Mouse (Mus musculus): ENCODE data around the gene Bst1. TPM values are rescaled to one million over a fixed set of nuclear protein-coding genes. Genes with fewer than 3 reads are reported as not detected.

The Bst1 gene
- polyA plus RNA-seq, 1 experiment from 2014 or later, result 1.5 TPM

GRCm38 (mm10) chr5:43814536-43814935 is 4.1 kb upstream of the Bst1 start:
- H3K9me3 ChIP-seq (replicated peaks), result no peaks in the 10 kb centered on the region
- H3K27ac ChIP-seq (replicated peaks), result no peak overlapping the region
- no peak overlapping the region for H3K9ac ChIP-seq
- WGBS (ENCODE audit: insufficient replicate concordance), result 71% methylated on average over 2 of the region's 2 CpGs
- H3K36me3 ChIP-seq (replicated peaks), result no peaks in the 10 kb centered on the region
- ATAC-seq (ENCODE audit: insufficient read depth), result no peak
- no peak overlapping the region for H3K4me2 ChIP-seq
- H3K4me3 ChIP-seq (replicated peaks), result no peak overlapping the region
- H3K4me1 ChIP-seq (replicated peaks), result no peaks in the 10 kb centered on the region
- no peaks in the 10 kb centered on the region for H3K27me3 ChIP-seq

DNA sequence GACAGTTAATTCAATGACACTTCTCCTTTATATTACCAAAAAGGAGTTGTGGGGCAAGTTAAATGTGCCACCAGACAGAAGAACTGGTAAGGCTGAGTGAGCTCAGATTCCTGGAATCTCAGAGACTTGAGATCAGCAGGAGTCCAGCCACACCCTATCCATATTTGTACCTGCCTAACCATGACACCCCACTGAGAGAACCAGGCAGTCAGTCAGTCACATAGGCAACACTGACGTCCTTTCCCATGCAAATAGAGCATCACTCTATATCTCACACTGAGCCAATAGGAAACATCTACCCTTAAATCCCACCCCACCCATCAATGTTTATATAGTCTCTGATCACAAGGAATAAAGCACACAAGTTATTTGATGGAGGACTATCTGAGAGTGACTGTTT is 2.9 kb upstream of the Bst1 start:
- H3K4me1 ChIP-seq (replicated peaks), result no peaks in the 10 kb centered on the region
- no peak overlapping the region for H3K27ac ChIP-seq (replicated peaks)
- H3K4me2 ChIP-seq, result no peak overlapping the region
- H3K4me3 ChIP-seq (replicated peaks), result no peak overlapping the region
- ATAC-seq (ENCODE audit: insufficient read depth), result no peak
- 33% methylated on average over 1 of the region's 1 CpGs for WGBS (ENCODE audit: insufficient replicate concordance)
- no peak overlapping the region for H3K9ac ChIP-seq
- H3K9me3 ChIP-seq (replicated peaks), result no peaks in the 10 kb centered on the region
- no peaks in the 10 kb centered on the region for H3K36me3 ChIP-seq (replicated peaks)
- no peaks in the 10 kb centered on the region for H3K27me3 ChIP-seq

GRCm38 (mm10) chr5:43820785-43821184 is 2.1 kb downstream of the Bst1 start:
- WGBS (ENCODE audit: insufficient replicate concordance), result 67% methylated on average over 11 of the region's 11 CpGs
- Histone ChIP-seq H3K9me3 (replicated peaks) (no peaks in the 10 kb centered on the region), H3K27ac (replicated peaks) (no peak overlapping the region), H3K27me3 (no peaks in the 10 kb centered on the region), H3K9ac (no peak overlapping the region), H3K4me2 (no peak overlapping the region), H3K4me3 (replicated peaks) (no peak overlapping the region), H3K36me3 (replicated peaks) (no peaks in the 10 kb centered on the region), H3K4me1 (replicated peaks) (no peaks in the 10 kb centered on the region)
- ATAC-seq (ENCODE audit: insufficient read depth), result no peak

DNA sequence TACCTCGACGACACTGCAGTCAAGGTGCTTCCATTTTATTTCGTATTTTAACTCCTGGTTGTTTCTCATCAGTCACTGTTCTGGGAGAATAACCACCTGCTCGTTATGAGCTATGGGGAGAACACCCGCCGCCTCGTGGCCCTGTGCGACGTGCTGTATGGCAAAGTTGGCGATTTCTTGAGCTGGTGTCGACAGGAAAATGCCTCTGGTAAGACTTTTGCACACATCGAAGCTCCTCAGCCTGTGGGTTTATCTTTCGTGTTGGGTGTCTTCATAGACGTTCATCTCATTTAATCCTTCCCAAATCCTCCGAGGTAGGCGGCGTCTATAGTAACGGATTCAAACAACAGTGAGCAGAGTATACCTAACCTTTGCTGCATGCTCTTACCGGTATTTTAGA is 2.9 kb downstream of the Bst1 start, which contains the start of gene Fbxl5:
Fbxl5 (minus strand) TSS at position 101 of the 400 bp plus-strand sequence.
- ATAC-seq (ENCODE audit: insufficient read depth), result no peak
- Histone ChIP-seq H3K4me2 (no peak within 1 kb of the TSS), H3K9ac (no peak within 1 kb of the TSS), H3K4me1 (replicated peaks) (no peaks in the 10 kb centered on the region), H3K27me3 (no peaks in the 10 kb centered on the region), H3K9me3 (replicated peaks) (no peaks in the 10 kb centered on the region), H3K27ac (replicated peaks) (no peak within 1 kb of the TSS), H3K36me3 (replicated peaks) (no peaks in the 10 kb centered on the region), H3K4me3 (replicated peaks) (no peak within 1 kb of the TSS)
- WGBS (ENCODE audit: insufficient replicate concordance), result 76% methylated on average over 19 of the region's 19 CpGs

DNA sequence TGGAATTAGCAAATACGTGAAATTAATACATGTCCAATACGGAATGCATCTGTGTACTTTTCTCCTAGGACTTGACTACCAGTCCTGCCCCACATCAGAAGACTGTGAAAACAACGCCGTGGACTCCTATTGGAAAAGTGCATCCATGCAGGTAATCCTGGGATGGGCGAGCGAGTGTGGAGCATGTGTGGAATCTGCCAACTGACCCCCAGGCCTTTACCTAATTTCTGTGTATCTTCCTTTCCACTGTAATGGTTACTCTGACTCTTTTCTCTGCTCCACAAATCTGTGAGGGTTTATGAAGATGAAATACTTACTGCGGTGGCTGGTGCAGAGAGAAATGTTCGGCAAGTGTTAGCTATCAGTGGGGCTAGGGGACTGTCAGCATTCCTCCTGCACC is 3.5 kb downstream of the Bst1 start:
- H3K27me3 ChIP-seq, result no peaks in the 10 kb centered on the region
- no peak overlapping the region for H3K27ac ChIP-seq (replicated peaks)
- no peak for ATAC-seq (ENCODE audit: insufficient read depth)
- H3K4me2 ChIP-seq, result no peak overlapping the region
- no peaks in the 10 kb centered on the region for H3K9me3 ChIP-seq (replicated peaks)
- WGBS (ENCODE audit: insufficient replicate concordance), result 76% methylated on average over 8 of the region's 8 CpGs
- H3K36me3 ChIP-seq (replicated peaks), result no peaks in the 10 kb centered on the region
- H3K4me1 ChIP-seq (replicated peaks), result no peaks in the 10 kb centered on the region
- H3K4me3 ChIP-seq (replicated peaks), result no peak overlapping the region
- no peak overlapping the region for H3K9ac ChIP-seq

- Histone ChIP-seq H3K27me3 (no peaks in the 10 kb centered on the region), H3K9me3 (replicated peaks) (no peaks in the 10 kb centered on the region), H3K4me1 (replicated peaks) (no peaks in the 10 kb centered on the region), H3K4me2 (no peak overlapping the region), H3K36me3 (replicated peaks) (no peaks in the 10 kb centered on the region), H3K9ac (no peak overlapping the region), H3K27ac (replicated peaks) (no peak overlapping the region), H3K4me3 (replicated peaks) (no peak overlapping the region)
- WGBS (ENCODE audit: insufficient replicate concordance), result 58% methylated on average over 3 of the region's 3 CpGs
- ATAC-seq (ENCODE audit: insufficient read depth), result no peak
These were observed 4.1 kb downstream of the Bst1 start for GRCm38 (mm10) chr5:43822824-43823223.

DNA sequence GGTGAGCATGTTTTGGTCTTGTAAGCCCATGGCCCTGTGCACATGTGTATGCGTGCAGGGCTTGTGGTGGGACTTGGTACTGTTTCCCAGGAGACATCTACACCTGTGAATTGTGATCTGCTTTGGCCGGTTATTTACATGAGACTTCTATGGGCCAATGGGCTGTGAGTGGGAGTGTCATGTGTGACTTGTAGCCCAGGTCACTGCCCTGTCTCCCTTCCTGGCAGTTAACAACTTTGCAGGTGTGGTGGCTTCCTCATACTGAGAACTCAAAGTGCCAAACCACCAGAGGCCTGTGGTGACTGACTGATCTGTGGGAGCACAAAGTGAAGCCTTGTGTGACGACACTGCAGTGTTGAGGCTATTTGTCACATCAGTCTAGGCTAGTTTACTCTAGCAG is 5.9 kb downstream of the Bst1 start:
- no peak overlapping the region for H3K4me2 ChIP-seq
- no peaks in the 10 kb centered on the region for H3K27me3 ChIP-seq
- no peak overlapping the region for H3K27ac ChIP-seq (replicated peaks)
- no peaks in the 10 kb centered on the region for H3K9me3 ChIP-seq (replicated peaks)
- ATAC-seq (ENCODE audit: insufficient read depth), result no peak
- no peak overlapping the region for H3K9ac ChIP-seq
- no peak overlapping the region for H3K4me3 ChIP-seq (replicated peaks)
- no peaks in the 10 kb centered on the region for H3K4me1 ChIP-seq (replicated peaks)
- no peaks in the 10 kb centered on the region for H3K36me3 ChIP-seq (replicated peaks)
- 60% methylated on average over 3 of the region's 3 CpGs for WGBS (ENCODE audit: insufficient replicate concordance)

DNA sequence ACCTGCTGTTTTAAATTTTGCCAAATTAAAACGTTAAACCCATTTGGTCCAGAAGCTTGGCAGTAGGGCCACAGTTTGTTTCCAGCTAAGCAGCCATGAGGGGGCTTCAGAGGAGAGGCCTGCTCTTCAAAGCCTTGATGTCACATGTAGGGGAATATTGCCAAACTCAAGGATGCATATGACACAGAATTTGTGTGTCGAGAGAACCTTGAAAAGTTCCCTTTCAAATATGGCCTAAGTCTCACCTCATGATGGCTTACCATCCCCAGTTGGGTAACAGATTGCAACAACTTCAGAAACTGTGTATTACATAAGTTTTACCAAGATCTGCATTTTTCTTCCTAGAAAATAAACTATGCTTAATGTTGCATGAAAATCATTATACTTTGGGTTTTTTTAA is 8.2 kb downstream of the Bst1 start:
- no peaks in the 10 kb centered on the region for H3K36me3 ChIP-seq (replicated peaks)
- no peak overlapping the region for H3K4me3 ChIP-seq (replicated peaks)
- H3K27ac ChIP-seq (replicated peaks), result no peak overlapping the region
- H3K4me2 ChIP-seq, result no peak overlapping the region
- no peak for ATAC-seq (ENCODE audit: insufficient read depth)
- 62% methylated on average over 2 of the region's 2 CpGs for WGBS (ENCODE audit: insufficient replicate concordance)
- no peaks in the 10 kb centered on the region for H3K27me3 ChIP-seq
- no peak overlapping the region for H3K9ac ChIP-seq
- no peaks in the 10 kb centered on the region for H3K4me1 ChIP-seq (replicated peaks)
- no peaks in the 10 kb centered on the region for H3K9me3 ChIP-seq (replicated peaks)

DNA sequence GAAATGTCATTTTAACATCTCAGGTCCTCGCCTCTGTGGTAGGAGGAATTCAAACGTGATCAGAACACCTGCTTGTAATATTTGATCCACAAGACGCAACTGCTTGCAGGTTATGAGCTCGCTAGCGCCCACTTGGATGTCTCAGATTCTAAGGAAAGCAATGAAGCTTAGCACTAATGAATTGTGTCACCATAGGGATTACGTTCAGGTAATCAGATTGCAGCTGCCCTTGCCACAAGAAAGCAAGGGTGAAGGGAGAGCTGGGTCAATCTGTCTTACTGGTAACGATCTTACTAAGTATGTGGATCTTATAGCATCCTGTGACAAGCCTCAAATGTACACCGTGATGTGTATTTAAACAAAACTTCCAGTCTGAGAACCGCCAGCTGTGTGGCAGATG is 8.7 kb downstream of the Bst1 start:
- no peaks in the 10 kb centered on the region for H3K36me3 ChIP-seq (replicated peaks)
- H3K27me3 ChIP-seq, result no peaks in the 10 kb centered on the region
- no peak overlapping the region for H3K4me2 ChIP-seq
- no peak for ATAC-seq (ENCODE audit: insufficient read depth)
- no peak overlapping the region for H3K9ac ChIP-seq
- no peak overlapping the region for H3K27ac ChIP-seq (replicated peaks)
- H3K4me1 ChIP-seq (replicated peaks), result no peaks in the 10 kb centered on the region
- no peak overlapping the region for H3K4me3 ChIP-seq (replicated peaks)
- WGBS (ENCODE audit: insufficient replicate concordance), result 67% methylated on average over 9 of the region's 9 CpGs
- H3K9me3 ChIP-seq (replicated peaks), result no peaks in the 10 kb centered on the region

DNA sequence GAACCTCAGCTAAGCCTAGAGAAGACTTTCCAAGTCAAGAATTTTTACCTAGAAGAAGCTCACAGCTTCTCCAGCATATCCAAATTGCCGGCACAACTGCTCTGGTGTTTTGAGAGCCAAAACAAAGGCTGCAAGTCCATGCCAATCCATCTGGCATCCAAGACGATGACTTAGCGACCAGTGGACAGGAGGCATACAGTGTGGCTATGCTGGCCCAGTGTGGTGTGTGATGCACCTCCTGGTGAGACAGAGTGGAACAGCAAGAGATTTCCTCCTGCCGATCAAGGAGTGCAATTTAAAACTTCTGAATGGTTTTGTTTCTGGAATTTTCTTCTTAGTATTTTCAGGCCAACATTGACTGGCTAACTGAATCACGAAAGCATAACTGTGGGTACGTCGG is 17.9 kb downstream of the Bst1 start:
- H3K27me3 ChIP-seq, result no peaks in the 10 kb centered on the region
- 74% methylated on average over 7 of the region's 7 CpGs for WGBS (ENCODE audit: insufficient replicate concordance)
- H3K4me1 ChIP-seq (replicated peaks), result no peaks in the 10 kb centered on the region
- no peak for ATAC-seq (ENCODE audit: insufficient read depth)
- no peak overlapping the region for H3K4me2 ChIP-seq
- H3K4me3 ChIP-seq (replicated peaks), result no peak overlapping the region
- H3K9ac ChIP-seq, result no peak overlapping the region
- no peaks in the 10 kb centered on the region for H3K36me3 ChIP-seq (replicated peaks)
- no peak overlapping the region for H3K27ac ChIP-seq (replicated peaks)
- H3K9me3 ChIP-seq (replicated peaks), result no peaks in the 10 kb centered on the region

- Histone ChIP-seq H3K4me3 (replicated peaks) (no peak overlapping the region), H3K9me3 (replicated peaks) (no peaks in the 10 kb centered on the region), H3K4me2 (no peak overlapping the region), H3K4me1 (replicated peaks) (no peaks in the 10 kb centered on the region), H3K9ac (no peak overlapping the region), H3K27ac (replicated peaks) (no peak overlapping the region), H3K27me3 (no peaks in the 10 kb centered on the region), H3K36me3 (replicated peaks) (no peaks in the 10 kb centered on the region)
- no peak for ATAC-seq (ENCODE audit: insufficient read depth)
- 32% methylated on average over 5 of the region's 5 CpGs for WGBS (ENCODE audit: insufficient replicate concordance)
These were observed 18.7 kb downstream of the Bst1 start for GRCm38 (mm10) chr5:43837372-43837771.

DNA sequence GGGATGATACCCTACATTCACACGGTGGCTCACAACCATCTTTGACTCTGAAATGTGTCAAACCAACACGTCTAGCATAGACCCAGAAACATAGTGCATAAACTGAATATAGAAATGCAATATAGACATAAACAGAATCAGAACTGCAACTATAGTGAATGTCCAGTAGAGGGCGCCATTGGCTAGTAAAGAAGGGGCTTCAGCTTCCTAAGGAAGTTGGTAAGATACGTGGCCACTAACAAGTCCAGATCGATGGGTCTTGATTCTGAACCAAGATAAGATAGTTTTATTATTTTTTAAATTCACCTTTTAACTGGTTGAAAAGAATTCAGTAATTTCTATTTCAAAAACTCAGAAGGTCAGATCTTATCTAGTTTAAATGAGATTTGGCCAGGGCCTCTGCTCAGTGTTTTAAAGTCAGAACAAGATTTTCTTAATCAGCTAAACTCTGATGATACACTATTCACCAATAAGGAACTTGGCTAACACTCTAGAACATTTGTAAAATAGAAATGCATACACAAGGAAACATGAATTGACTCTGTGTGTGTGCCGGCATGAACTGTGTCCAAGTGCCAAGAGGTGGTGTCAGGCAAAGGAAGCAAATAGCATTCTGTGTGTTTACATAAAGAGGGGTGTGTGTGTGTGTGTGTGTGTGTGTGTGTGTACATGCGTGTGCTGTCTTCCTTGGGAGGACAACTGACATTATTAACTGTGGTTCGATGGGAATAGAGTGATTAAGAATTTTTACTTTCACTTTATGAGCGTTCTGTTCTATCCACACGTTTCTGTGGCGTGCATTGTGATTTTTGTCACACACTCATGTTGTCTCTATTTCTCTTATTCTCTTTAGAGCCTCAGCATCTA is 22.7 kb downstream of the Bst1 start:
- Histone ChIP-seq H3K27me3 (no peaks in the 10 kb centered on the region), H3K9ac (no peak overlapping the region), H3K36me3 (replicated peaks) (no peaks in the 10 kb centered on the region), H3K4me3 (replicated peaks) (peak overlapping the region; percentile 16), H3K4me2 (peak overlapping the region; percentile 44), H3K27ac (replicated peaks) (no peak overlapping the region), H3K4me1 (replicated peaks) (no peaks in the 10 kb centered on the region), H3K9me3 (replicated peaks) (no peaks in the 10 kb centered on the region)
- no peak for ATAC-seq (ENCODE audit: insufficient read depth)
- 24% methylated on average over 11 of the region's 11 CpGs for whole genome bisulfite sequencing (ENCODE audit: insufficient replicate concordance)

Data from liver, embryonic 15.5 days (tissue).